Mouse (Mus musculus): ENCODE data around the gene Mapk6. TPM values are rescaled to one million over a fixed set of nuclear protein-coding genes. Genes with fewer than 3 reads are reported as not detected.
A peak's percentile ranks its signal among the peaks of the same experiment; 100 is the strongest.

Mapk6 gene
- total and polyA plus RNA-seq, 2 experiments from 2014 or later: 109 to 164 TPM

- Histone ChIP-seq H3K36me3 (ENCODE audit: insufficient read depth, low read length) (peaks cover 13% of the 10 kb centered on the region), H3K9me3 (ENCODE audit: low read length) (no peaks in the 10 kb centered on the region), H3K27me3 (ENCODE audit: insufficient read depth, low read length) (no peaks in the 10 kb centered on the region), H3K4me2 (ENCODE audit: low read depth, low read length, poor library complexity, severe bottlenecking) (peak overlapping the region; percentile 71), H3K27ac (ENCODE audit: low read depth, low read length) (peak overlapping the region; percentile 86), H3K4me1 (ENCODE audit: insufficient read depth, low read length) (peaks cover 7% of the 10 kb centered on the region; the same call in 1 of the 2 replicates), H3K9ac (replicated peaks; ENCODE audit: low read length, poor library complexity, severe bottlenecking) (peak overlapping the region; percentile 86), H3K4me3 (ENCODE audit: low read depth, low read length) (peak overlapping the region; percentile 88)
- ATAC-seq (ENCODE audit: low FRiP score) (peak; percentile 84), DNase-seq (ENCODE audit: low spot score) (no peak)
- under 1% methylated on average over 26 of the region's 31 CpGs for WGBS
- TF ChIP-seq CTCF (IDR thresholded peaks at IDR 0.05): peak; percentile 57
These were observed 31.9 kb upstream of the Mapk6 start for GRCm38 (mm10) chr9:75441691-75442131.

- DNase-seq (ENCODE audit: low spot score) (peak; percentile 95), ATAC-seq (ENCODE audit: low FRiP score) (peak; percentile 92)
- Histone ChIP-seq H3K4me3 (ENCODE audit: low read depth, low read length) (peak within 1 kb of the TSS; percentile 88), H3K4me1 (ENCODE audit: insufficient read depth, low read length) (peaks cover 7% of the 10 kb centered on the region; the same call in 1 of the 2 replicates), H3K27me3 (ENCODE audit: insufficient read depth, low read length) (no peaks in the 10 kb centered on the region), H3K9me3 (ENCODE audit: low read length) (no peaks in the 10 kb centered on the region), H3K9ac (replicated peaks; ENCODE audit: low read length, poor library complexity, severe bottlenecking) (peak within 1 kb of the TSS; percentile 86), H3K36me3 (ENCODE audit: insufficient read depth, low read length) (peaks cover 13% of the 10 kb centered on the region), H3K4me2 (ENCODE audit: low read depth, low read length, poor library complexity, severe bottlenecking) (peak within 1 kb of the TSS; percentile 71), H3K27ac (ENCODE audit: low read depth, low read length) (peak within 1 kb of the TSS; percentile 86)
- 1% methylated on average over 37 of the region's 45 CpGs for WGBS
- no peak for TF ChIP-seq CTCF (IDR thresholded peaks at IDR 0.05)
These were observed 31.2 kb upstream of the Mapk6 start, which contains the start of gene Leo1 for GRCm38 (mm10) chr9:75440796-75441666. Gene Leo1 (plus strand): TSS chr9:75441524.

GRCm38 (mm10) chr9:75437653-75438385, 28.0 kb upstream of the Mapk6 start:
- 35% methylated on average over 6 of the region's 6 CpGs for WGBS
- DNase-seq (ENCODE audit: low spot score): no peak
- TF ChIP-seq CTCF (IDR thresholded peaks at IDR 0.05): peak; percentile 54
- H3K27ac ChIP-seq (ENCODE audit: low read depth, low read length): no peak overlapping the region
- H3K4me3 ChIP-seq (ENCODE audit: low read depth, low read length): no peak overlapping the region
- H3K9ac ChIP-seq (replicated peaks; ENCODE audit: low read length, poor library complexity, severe bottlenecking): no peak overlapping the region
- no peak overlapping the region for H3K4me2 ChIP-seq (ENCODE audit: low read depth, low read length, poor library complexity, severe bottlenecking)
- ATAC-seq (ENCODE audit: low FRiP score): no peak
- no peaks in the 10 kb centered on the region for H3K36me3 ChIP-seq (ENCODE audit: insufficient read depth, low read length)
- peaks cover 5% of the 10 kb centered on the region; the same call in 1 of the 2 replicates for H3K4me1 ChIP-seq (ENCODE audit: insufficient read depth, low read length)
- H3K9me3 ChIP-seq (ENCODE audit: low read length): no peaks in the 10 kb centered on the region
- no peaks in the 10 kb centered on the region for H3K27me3 ChIP-seq (ENCODE audit: insufficient read depth, low read length)

- no peaks in the 10 kb centered on the region for H3K4me1 ChIP-seq (ENCODE audit: insufficient read depth, low read length)
- DNase-seq (ENCODE audit: low spot score) (peak; percentile 72), ATAC-seq (ENCODE audit: low FRiP score) (peak; percentile 67)
- H3K9ac ChIP-seq (replicated peaks; ENCODE audit: low read length, poor library complexity, severe bottlenecking): no peak overlapping the region
- no peak for TF ChIP-seq CTCF (IDR thresholded peaks at IDR 0.05)
- H3K27me3 ChIP-seq (ENCODE audit: insufficient read depth, low read length): no peaks in the 10 kb centered on the region
- H3K9me3 ChIP-seq (ENCODE audit: low read length): no peaks in the 10 kb centered on the region
- H3K27ac ChIP-seq (ENCODE audit: low read depth, low read length): no peak overlapping the region
- WGBS: 4% methylated on average over 12 of the region's 12 CpGs
- H3K4me2 ChIP-seq (ENCODE audit: low read depth, low read length, poor library complexity, severe bottlenecking): no peak overlapping the region
- no peaks in the 10 kb centered on the region for H3K36me3 ChIP-seq (ENCODE audit: insufficient read depth, low read length)
- H3K4me3 ChIP-seq (ENCODE audit: low read depth, low read length): no peak overlapping the region
These were observed 26.1 kb upstream of the Mapk6 start for GRCm38 (mm10) chr9:75435918-75436317.

GRCm38 (mm10) chr9:75435291-75435690, 25.5 kb upstream of the Mapk6 start:
- no peaks in the 10 kb centered on the region for H3K36me3 ChIP-seq (ENCODE audit: insufficient read depth, low read length)
- ATAC-seq (ENCODE audit: low FRiP score): no peak
- H3K4me1 ChIP-seq (ENCODE audit: insufficient read depth, low read length): no peaks in the 10 kb centered on the region
- H3K27ac ChIP-seq (ENCODE audit: low read depth, low read length): no peak overlapping the region
- no peaks in the 10 kb centered on the region for H3K27me3 ChIP-seq (ENCODE audit: insufficient read depth, low read length)
- no peak for DNase-seq (ENCODE audit: low spot score)
- 81% methylated on average over 4 of the region's 4 CpGs for WGBS
- TF ChIP-seq CTCF (IDR thresholded peaks at IDR 0.05): no peak
- no peaks in the 10 kb centered on the region for H3K9me3 ChIP-seq (ENCODE audit: low read length)
- H3K9ac ChIP-seq (replicated peaks; ENCODE audit: low read length, poor library complexity, severe bottlenecking): no peak overlapping the region
- H3K4me2 ChIP-seq (ENCODE audit: low read depth, low read length, poor library complexity, severe bottlenecking): no peak overlapping the region
- no peak overlapping the region for H3K4me3 ChIP-seq (ENCODE audit: low read depth, low read length)
